In genomic region chr16:76355947-76356550, GRCm38 (mm10) we compare ENCODE assay signal across 16 mouse cellular contexts.
"Had no signal": no experiment of that assay in that cellular context is flagged by ENCODE, and none has a peak within 500 bp of the region (broad histone marks: within the 10 kb centered on the region; RNA-seq: fewer than 3 reads in every experiment).

No protein-coding gene starts in this region.

- H3K4me2 ChIP-seq: limb, embryonic 13.5 days; lung, embryonic 14.5 days; midbrain, embryonic 13.5 days; neural tube, embryonic 15.5 days had no signal

- ATAC-seq: intestine, postnatal 0 days; midbrain, embryonic 13.5 days had no signal

- DNase-seq: kidney, adult 8-10 months; kidney, postnatal 4 days; left cerebral cortex, postnatal 4 days; lung, embryonic 14.5 days; lung, postnatal 10 days; lung, postnatal 4 days; right cerebral cortex, adult 18-20 months; right cerebral cortex, postnatal 25 days; thymus, adult 18-20 months had no signal

- H3K4me1 ChIP-seq: neural tube, embryonic 15.5 days had no signal

- H3K4me3 ChIP-seq: layer of hippocampus, adult 2 months; limb, embryonic 13.5 days; midbrain, embryonic 13.5 days; myocyte; neural tube, embryonic 15.5 days had no signal

- H3K27ac ChIP-seq: kidney, postnatal 0 days; limb, embryonic 13.5 days; midbrain, embryonic 13.5 days; neural tube, embryonic 15.5 days had no signal

- H3K27me3 ChIP-seq: limb, embryonic 13.5 days; midbrain, embryonic 13.5 days; neural tube, embryonic 15.5 days had no signal

- H3K9ac ChIP-seq: limb, embryonic 13.5 days; lung, embryonic 14.5 days; midbrain, embryonic 13.5 days; neural tube, embryonic 15.5 days had no signal

- H3K36me3 ChIP-seq: neural tube, embryonic 15.5 days had no signal

- H3K9me3 ChIP-seq: limb, embryonic 13.5 days; midbrain, embryonic 13.5 days; neural tube, embryonic 15.5 days had no signal
